Mouse (Mus musculus) bone marrow, adult 2 months (tissue): ENCODE data around the gene Mipep.

ENCODE experiments used
- CTCF ChIP-seq: fragments of 200-500 bp; IDR thresholded peaks from 2 replicates; pipeline ENCODE4 v1.5.1; 2011; ENCODE audit warnings: low read length, control low read depth; ENCODE audit not compliant: control insufficient read depth, insufficient read depth
- POLR2A ChIP-seq: fragments of 200-500 bp; IDR thresholded peaks from 2 replicates; pipeline ENCODE4 v1.6.1; 2011; ENCODE audit warnings: low read depth, mild to moderate bottlenecking, control low read depth, low read length, borderline replicate concordance; ENCODE audit not compliant: control insufficient read depth

- TF ChIP-seq POLR2A (no peak), CTCF (no peak)
These were observed 132.3 kb downstream of the Mipep start for GRCm38 (mm10) chr14:60916661-60917060.
